Mouse (Mus musculus): ENCODE results near the gene Klf2. TPM values are rescaled to one million over a fixed set of nuclear protein-coding genes. Genes with fewer than 3 reads are reported as not detected.

Gene Klf2
- total RNA-seq, 2 experiments from 2014 or later = 48.0 to 99.9 TPM

DNA sequence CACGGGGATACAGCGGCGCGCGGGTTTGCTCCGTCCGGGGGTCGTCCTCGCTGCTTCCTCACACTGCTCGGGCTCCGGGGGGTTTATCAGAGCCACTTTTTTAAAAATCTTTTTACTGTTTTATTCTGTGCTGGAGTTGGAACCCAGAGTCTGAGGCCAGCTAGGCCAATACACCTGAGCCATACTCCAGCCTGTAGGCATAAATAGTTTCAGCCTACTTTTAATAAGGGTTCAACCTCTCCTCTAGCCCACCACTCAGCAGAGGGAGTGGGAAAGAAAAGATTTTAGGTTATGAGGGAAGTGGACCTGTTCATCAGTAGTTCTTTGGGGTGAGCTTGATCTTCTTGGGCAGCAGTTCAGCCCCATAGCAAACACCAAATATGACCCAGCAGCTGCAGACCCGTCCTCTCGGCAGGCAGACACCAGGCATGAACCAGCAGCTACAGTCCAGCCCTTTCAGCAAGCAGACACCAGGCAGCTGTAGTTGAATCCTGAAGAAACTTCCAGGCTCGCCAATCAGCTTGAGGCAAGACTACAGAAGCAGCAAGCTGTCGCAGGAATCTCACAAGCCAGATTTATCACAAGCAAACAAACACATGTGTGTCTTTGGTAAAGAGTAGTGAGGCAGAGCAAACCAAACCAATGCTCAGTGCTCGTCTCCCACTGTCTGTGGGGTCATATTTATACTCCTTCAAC lies 13.5 kb upstream of the Klf2 start, which contains the start of gene Gm10282:
Gm10282 (minus strand) TSS at position 51 of the 696 bp plus-strand sequence.
- no peak for DNase-seq

DNA sequence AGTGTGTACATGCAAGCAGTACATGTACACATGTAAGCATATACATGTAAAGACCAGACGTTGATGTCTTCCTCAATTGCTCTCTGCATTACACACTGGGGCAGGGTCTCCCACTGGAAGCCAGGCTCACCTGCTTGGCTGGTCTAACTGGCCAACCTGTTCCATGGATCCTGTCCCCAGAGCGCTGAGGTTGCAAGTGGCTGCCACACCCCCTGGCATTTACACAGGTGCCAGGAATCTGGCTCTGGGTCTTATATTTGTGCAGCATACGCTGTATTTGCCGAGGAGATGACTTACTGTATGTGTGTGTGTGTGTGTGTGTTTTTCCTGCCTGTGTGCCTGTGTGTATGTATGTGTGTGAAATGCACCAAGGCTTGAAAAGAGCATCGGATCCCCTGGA lies 11.9 kb upstream of the Klf2 start:
- no peak for DNase-seq

DNA sequence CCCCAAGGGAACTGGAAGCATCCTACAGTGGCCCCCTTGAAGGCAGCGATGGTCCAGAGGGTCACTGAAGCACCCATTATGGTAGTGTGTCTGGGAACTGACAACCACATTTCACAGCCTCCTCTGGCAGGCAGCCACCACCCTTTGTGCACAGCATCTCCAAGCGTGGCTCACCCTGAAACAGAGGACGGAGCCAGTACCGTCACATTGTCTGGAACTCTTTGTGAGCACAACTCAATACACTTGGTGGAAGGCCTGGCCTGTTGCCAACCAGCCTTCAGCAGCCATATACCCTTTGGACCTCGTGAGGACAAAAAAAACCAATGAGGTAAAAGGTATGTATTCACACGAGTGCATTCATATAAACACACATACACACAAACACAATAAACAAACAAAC lies 10.6 kb upstream of the Klf2 start:
- peak; percentile 54 for DNase-seq

DNA sequence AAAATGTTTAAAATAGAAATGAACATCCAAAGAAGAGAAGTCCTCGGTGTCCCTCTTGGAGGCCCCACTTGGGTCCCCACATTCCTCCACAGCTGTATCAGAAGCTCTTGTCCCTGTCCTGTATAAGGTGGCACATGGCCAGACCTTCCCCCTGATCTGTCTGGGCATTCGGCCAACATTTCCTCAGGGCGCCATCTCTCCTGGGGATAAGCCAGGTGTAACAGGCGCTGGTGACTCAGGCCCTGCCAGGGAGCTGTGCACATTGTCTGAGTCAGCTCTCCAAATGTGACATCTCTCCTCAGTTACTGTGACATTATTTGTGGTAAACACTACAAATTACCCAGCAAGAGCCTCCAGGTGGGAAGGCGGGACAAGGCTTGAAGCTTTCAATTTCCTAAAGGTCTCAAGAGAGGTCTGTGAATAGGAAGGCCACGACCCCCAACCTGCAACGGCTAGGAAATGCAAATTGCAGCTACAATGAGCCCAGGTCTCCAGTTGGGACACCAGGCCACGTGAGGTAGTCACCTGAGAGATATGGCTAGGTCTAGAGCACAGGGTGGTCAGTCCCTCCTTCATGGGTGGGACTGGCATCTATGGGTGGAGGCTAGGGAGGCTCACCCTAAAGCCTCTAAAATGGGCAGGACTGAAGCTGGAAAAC lies 7.9 kb upstream of the Klf2 start:
- peak; percentile 88 for DNase-seq

DNA sequence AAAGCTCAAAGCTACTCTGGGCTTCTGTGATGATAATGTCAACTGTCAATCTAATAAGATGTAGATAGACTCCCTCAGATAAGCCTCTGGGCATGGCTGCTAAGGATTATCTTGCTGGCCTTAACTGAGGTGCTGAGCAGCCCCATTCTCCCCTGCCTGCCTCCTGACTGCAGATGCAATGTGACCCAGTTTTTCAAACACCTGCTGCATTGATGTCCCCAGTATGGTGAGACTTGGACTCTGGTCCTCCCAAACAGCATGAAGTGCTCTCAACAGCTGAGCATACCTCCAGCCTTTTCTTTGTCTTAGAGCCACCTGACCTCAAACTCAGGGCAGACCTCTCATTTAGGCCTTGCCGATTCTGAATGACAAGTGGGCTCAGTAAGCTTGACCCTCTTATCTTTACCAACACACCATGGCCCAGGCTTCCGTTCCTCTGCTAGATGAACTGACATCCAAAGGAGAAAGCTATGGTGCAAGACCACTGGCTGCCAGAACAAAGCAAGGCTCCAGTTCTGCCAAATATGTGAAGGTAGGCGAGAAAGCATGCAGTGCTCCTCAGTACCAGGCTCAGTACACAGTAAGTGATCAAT lies 5.8 kb upstream of the Klf2 start:
- no peak for DNase-seq

GRCm38 (mm10) chr8:72316053-72316695 lies 2.7 kb upstream of the Klf2 start:
- no peak for DNase-seq

DNA sequence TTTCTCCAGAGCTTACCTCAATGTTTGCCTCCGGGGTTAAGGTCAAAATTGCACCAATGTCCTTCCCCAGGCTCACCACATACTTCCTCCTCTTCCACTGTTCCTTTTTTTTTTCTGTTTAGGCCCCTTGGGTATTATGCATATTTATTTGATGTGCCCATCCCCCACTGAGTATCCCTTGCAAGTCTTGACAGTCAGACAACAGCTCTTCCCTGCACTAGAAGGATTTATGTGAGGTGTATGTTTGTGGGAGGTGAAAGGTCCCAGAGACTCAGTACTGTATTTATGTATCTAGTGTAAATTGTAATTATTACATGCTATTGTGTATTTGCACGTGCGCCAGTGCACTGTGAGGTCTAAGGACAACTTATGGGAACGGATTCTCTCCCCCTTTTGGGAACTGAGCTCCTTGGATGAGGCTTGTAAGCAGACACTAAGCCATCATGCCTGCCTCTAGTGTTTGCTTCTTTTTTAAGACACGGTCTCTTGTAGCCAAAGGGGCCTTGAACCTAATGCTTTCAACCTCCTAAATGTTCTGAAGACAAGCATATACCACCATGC lies 1.0 kb upstream of the Klf2 start:
- DNase-seq = no peak

GRCm38 (mm10) chr8:72319397-72319796 lies 564 bp downstream of the Klf2 start:
- no peak for DNase-seq

- DNase-seq = peak; percentile 60
These were observed 1.3 kb downstream of the Klf2 start for GRCm38 (mm10) chr8:72319921-72320802.

GRCm38 (mm10) chr8:72320803-72321583 lies 2.2 kb downstream of the Klf2 start:
- DNase-seq = no peak

GRCm38 (mm10) chr8:72321635-72322441 lies 3.0 kb downstream of the Klf2 start:
- no peak for DNase-seq

DNA sequence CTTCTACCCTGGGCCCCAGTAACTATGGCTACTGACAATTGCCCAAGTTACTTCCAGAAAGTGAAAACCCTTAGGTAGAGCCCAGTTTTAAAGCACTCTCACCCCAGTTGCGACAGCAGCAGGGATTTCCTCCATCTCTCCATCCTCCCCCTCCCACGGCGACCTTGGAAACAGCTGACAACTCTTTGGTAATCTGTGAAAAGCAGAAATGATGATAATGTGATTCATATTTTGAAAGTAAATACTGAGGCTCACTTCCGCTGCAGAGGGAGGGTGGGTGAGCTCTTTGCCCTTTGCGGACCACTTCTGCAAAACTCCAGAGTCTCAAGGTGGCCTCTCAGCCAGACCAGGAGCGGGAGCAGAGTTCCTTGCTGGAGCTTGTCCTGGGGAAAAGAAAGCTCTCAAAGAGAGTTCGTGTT lies 3.6 kb downstream of the Klf2 start:
- DNase-seq = peak; percentile 75

DNA sequence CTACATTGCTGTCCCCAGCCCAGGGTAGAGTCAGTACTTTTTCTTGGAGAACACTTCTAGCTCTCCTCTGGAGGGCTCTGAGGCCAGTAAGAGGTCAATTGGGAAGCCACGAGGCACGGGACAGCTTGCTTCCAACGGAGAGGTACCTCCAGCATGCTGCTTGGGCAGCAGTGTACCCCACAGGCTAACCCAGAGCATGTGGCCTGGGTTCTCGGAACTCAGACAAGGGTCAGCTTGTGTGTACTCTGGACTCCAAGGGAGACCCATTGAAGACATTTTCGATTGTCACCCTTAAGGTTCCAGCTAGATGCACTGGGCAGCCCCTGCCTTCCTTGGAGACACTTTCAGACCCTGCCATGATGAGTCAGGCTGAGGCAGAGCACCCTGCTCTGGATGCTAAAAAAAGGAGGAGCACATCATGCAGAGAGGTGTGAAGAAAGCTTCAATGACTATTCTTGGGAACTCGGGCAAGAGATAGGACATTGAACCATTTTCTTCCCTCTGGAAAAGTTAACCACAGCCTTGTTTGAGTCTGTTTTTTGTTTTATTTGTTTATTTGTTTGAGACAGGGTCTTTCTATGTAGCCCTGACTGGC lies 4.4 kb downstream of the Klf2 start:
- DNase-seq = no peak

GRCm38 (mm10) chr8:72324036-72324706 lies 5.3 kb downstream of the Klf2 start:
- DNase-seq = no peak

DNA sequence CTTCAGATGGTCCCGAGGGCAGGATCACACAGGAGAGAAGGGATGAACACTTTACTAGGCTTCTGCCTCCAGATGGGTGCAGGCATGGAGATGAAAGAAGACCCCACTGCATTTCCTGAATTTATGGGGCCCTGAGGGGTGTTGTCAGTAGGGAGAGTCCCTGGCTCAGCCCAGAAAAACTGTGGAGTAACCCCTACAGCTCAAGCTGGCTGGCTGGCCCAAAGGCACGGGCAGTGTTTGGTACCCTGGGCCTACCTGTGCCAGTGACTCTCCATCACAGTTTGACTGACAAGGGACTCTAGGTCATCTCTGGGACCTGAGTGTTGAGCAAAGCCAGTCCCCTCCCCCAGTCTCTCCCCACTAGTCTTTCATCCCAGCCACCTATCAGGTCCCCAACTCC lies 5.9 kb downstream of the Klf2 start:
- DNase-seq = no peak

GRCm38 (mm10) chr8:72329116-72329515 lies 10.3 kb downstream of the Klf2 start:
- no peak for DNase-seq

DNA sequence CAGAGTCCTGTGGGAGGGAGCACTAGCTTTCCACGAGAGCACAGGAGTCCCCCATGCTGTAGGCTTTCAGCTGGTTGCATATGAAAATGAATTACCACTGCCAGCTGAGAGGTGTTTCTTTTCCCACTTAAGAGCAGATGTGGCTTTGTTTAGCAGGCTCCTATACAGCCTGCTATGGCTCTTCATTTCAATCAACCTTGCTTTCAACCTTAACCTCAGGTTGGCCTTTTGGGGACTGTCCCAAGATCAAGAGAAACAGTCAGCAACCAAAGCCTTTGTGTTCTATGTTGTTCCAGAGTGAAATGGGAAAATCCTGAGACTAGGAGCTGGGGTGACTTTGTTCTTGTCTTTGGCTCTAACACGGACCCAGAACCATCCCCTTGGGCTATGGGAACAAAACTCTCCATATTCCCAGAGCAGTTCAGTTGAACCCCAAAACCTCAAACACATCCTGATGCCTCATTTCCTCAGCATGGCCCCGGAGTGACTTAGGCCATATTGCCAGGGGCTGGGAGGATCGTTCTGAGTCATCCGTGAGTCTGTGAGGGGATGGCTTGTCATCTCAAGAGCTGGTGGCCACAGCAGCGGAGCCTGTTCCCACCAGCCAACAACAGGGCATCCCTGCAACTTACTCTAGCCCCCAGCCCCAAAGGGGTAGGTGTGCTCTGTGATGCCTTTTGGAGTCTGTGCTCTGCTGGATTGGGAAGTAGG lies 12.1 kb downstream of the Klf2 start:
- DNase-seq = no peak

GRCm38 (mm10) chr8:72331631-72332030 lies 12.8 kb downstream of the Klf2 start:
- DNase-seq = peak; percentile 55
